Mouse (Mus musculus): ENCODE measurements around the gene Ephb6. TPM values are rescaled to one million over a fixed set of nuclear protein-coding genes. Genes with fewer than 3 reads are reported as not detected.
"Not testable (repeated sequence)": the region's sequence is repeated elsewhere in the genome, so short reads cannot be mapped to it uniquely, and the experiment has no call there.

Gene Ephb6
- 11.3 and 12.9 TPM in 2 replicates for polyA plus RNA-seq (2014; fragmentation: Nextera tagmentation; extraction: Ambion mirVana)

GRCm38 (mm10) chr6:41605061-41605793 lies at the start of gene Ephb6:
Gene Ephb6, plus strand, starts transcription at chr6:41605482.
- Histone ChIP-seq H3K27ac (ENCODE audit: low read depth) (peak within 1 kb of the TSS; percentile 89), H3K9me3 (ENCODE audit: low read depth, low read length) (no peaks in the 10 kb centered on the region), H3K4me2 (peak within 1 kb of the TSS; percentile 83), H3K27me3 (ENCODE audit: insufficient read depth, low read length) (no peaks in the 10 kb centered on the region), H3K4me1 (ENCODE audit: insufficient read depth) (no peaks in the 10 kb centered on the region), H3K9ac (peak within 1 kb of the TSS; percentile 68), H3K36me3 (ENCODE audit: insufficient read depth) (no peaks in the 10 kb centered on the region), H3K4me3 (ENCODE audit: low read depth, low read length) (peak within 1 kb of the TSS; percentile 61)
- WGBS = under 1% methylated on average over 66 of the region's 68 CpGs
- TF ChIP-seq CTCF (IDR thresholded peaks at IDR 0.05; ENCODE audit: low read depth) = no peak
- ATAC-seq (ENCODE audit: insufficient read depth) (peak; percentile 98), DNase-seq (peak; percentile 94)

- ATAC-seq (ENCODE audit: insufficient read depth) (no peak), DNase-seq (peak; percentile 38)
- no peak overlapping the region for H3K4me3 ChIP-seq (ENCODE audit: low read depth, low read length)
- peak; percentile 42 for TF ChIP-seq CTCF (IDR thresholded peaks at IDR 0.05; ENCODE audit: low read depth)
- no peak overlapping the region for H3K27ac ChIP-seq (ENCODE audit: low read depth)
- no peak overlapping the region for H3K9ac ChIP-seq
- H3K9me3 ChIP-seq (ENCODE audit: low read depth, low read length) = no peaks in the 10 kb centered on the region
- no peaks in the 10 kb centered on the region for H3K36me3 ChIP-seq (ENCODE audit: insufficient read depth)
- no peaks in the 10 kb centered on the region for H3K4me1 ChIP-seq (ENCODE audit: insufficient read depth)
- no peaks in the 10 kb centered on the region for H3K27me3 ChIP-seq (ENCODE audit: insufficient read depth, low read length)
- H3K4me2 ChIP-seq = no peak overlapping the region
These were observed 48.9 kb upstream of the Ephb6 start for GRCm38 (mm10) chr6:41556389-41556788.

- no peak for TF ChIP-seq CTCF (IDR thresholded peaks at IDR 0.05; ENCODE audit: low read depth)
- WGBS = 75% methylated on average over 5 of the region's 5 CpGs
- H3K36me3 ChIP-seq (ENCODE audit: insufficient read depth) = no peaks in the 10 kb centered on the region
- no peak overlapping the region for H3K4me2 ChIP-seq
- no peak for ATAC-seq (ENCODE audit: insufficient read depth)
- H3K27ac ChIP-seq (ENCODE audit: low read depth) = no peak overlapping the region
- no peaks in the 10 kb centered on the region for H3K9me3 ChIP-seq (ENCODE audit: low read depth, low read length)
- no peak overlapping the region for H3K4me3 ChIP-seq (ENCODE audit: low read depth, low read length)
- no peak for DNase-seq
- no peaks in the 10 kb centered on the region for H3K4me1 ChIP-seq (ENCODE audit: insufficient read depth)
- no peak overlapping the region for H3K9ac ChIP-seq
- no peaks in the 10 kb centered on the region for H3K27me3 ChIP-seq (ENCODE audit: insufficient read depth, low read length)
These were observed 47.8 kb upstream of the Ephb6 start for GRCm38 (mm10) chr6:41557468-41557867.

GRCm38 (mm10) chr6:41558271-41558670 lies 47.0 kb upstream of the Ephb6 start:
- H3K9me3 ChIP-seq (ENCODE audit: low read depth, low read length) = no peaks in the 10 kb centered on the region
- no peak overlapping the region for H3K4me2 ChIP-seq
- no peaks in the 10 kb centered on the region for H3K4me1 ChIP-seq (ENCODE audit: insufficient read depth)
- 44% methylated on average over 2 of the region's 2 CpGs for WGBS
- no peak overlapping the region for H3K27ac ChIP-seq (ENCODE audit: low read depth)
- no peaks in the 10 kb centered on the region for H3K27me3 ChIP-seq (ENCODE audit: insufficient read depth, low read length)
- H3K36me3 ChIP-seq (ENCODE audit: insufficient read depth) = no peaks in the 10 kb centered on the region
- H3K4me3 ChIP-seq (ENCODE audit: low read depth, low read length) = no peak overlapping the region
- no peak for TF ChIP-seq CTCF (IDR thresholded peaks at IDR 0.05; ENCODE audit: low read depth)
- no peak overlapping the region for H3K9ac ChIP-seq
- DNase-seq (no peak), ATAC-seq (ENCODE audit: insufficient read depth) (no peak)

- H3K36me3 ChIP-seq (ENCODE audit: insufficient read depth) = no peaks in the 10 kb centered on the region
- H3K27ac ChIP-seq (ENCODE audit: low read depth) = no peak overlapping the region
- no peak overlapping the region for H3K9ac ChIP-seq
- H3K4me2 ChIP-seq = no peak overlapping the region
- TF ChIP-seq CTCF (IDR thresholded peaks at IDR 0.05; ENCODE audit: low read depth) = no peak
- H3K4me3 ChIP-seq (ENCODE audit: low read depth, low read length) = no peak overlapping the region
- H3K9me3 ChIP-seq (ENCODE audit: low read depth, low read length) = no peaks in the 10 kb centered on the region
- DNase-seq (no peak), ATAC-seq (ENCODE audit: insufficient read depth) (no peak)
- no peaks in the 10 kb centered on the region for H3K4me1 ChIP-seq (ENCODE audit: insufficient read depth)
- WGBS = 52% methylated on average over 3 of the region's 3 CpGs
- H3K27me3 ChIP-seq (ENCODE audit: insufficient read depth, low read length) = no peaks in the 10 kb centered on the region
These were observed 46.0 kb upstream of the Ephb6 start for GRCm38 (mm10) chr6:41559331-41559730.

- no peak for DNase-seq
- Histone ChIP-seq H3K9ac (no peak overlapping the region), H3K36me3 (ENCODE audit: insufficient read depth) (no peaks in the 10 kb centered on the region), H3K4me2 (no peak overlapping the region), H3K4me1 (ENCODE audit: insufficient read depth) (no peaks in the 10 kb centered on the region), H3K4me3 (ENCODE audit: low read depth, low read length) (no peak overlapping the region), H3K27me3 (ENCODE audit: insufficient read depth, low read length) (no peaks in the 10 kb centered on the region), H3K9me3 (ENCODE audit: low read depth, low read length) (no peaks in the 10 kb centered on the region), H3K27ac (ENCODE audit: low read depth) (no peak overlapping the region)
- WGBS = 71% methylated on average over 2 of the region's 2 CpGs
- TF ChIP-seq CTCF (IDR thresholded peaks at IDR 0.05; ENCODE audit: low read depth) = no peak
- no peak for ATAC-seq (ENCODE audit: insufficient read depth)
These were observed 45.0 kb upstream of the Ephb6 start for GRCm38 (mm10) chr6:41560273-41560672.

GRCm38 (mm10) chr6:41562598-41562997 lies 42.7 kb upstream of the Ephb6 start:
- DNase-seq = no peak
- H3K27ac ChIP-seq (ENCODE audit: low read depth) = no peak overlapping the region
- no peak for ATAC-seq (ENCODE audit: insufficient read depth)
- H3K9me3 ChIP-seq (ENCODE audit: low read depth, low read length) = no peaks in the 10 kb centered on the region
- no peaks in the 10 kb centered on the region for H3K36me3 ChIP-seq (ENCODE audit: insufficient read depth)
- TF ChIP-seq CTCF (IDR thresholded peaks at IDR 0.05; ENCODE audit: low read depth) = no peak
- WGBS = 85% methylated on average over 4 of the region's 4 CpGs
- no peaks in the 10 kb centered on the region for H3K4me1 ChIP-seq (ENCODE audit: insufficient read depth)
- H3K27me3 ChIP-seq (ENCODE audit: insufficient read depth, low read length) = no peaks in the 10 kb centered on the region
- no peak overlapping the region for H3K9ac ChIP-seq
- 0 out of 2 replicates have a peak overlapping the region, but pooled peaks have one; percentile 5 for H3K4me3 ChIP-seq (ENCODE audit: low read depth, low read length)
- peak overlapping the region; percentile 42 for H3K4me2 ChIP-seq

GRCm38 (mm10) chr6:41563104-41563951 lies 42.0 kb upstream of the Ephb6 start:
- 22% methylated on average over 4 of the region's 23 CpGs for WGBS

More at GRCm38 (mm10) chr6:41563104-41563951, 42.0 kb upstream of the Ephb6 start:
- DNase-seq = peak; percentile 36
- peak overlapping the region; percentile 42 for H3K4me2 ChIP-seq
- H3K4me1 ChIP-seq (ENCODE audit: insufficient read depth); H3K9me3 ChIP-seq (ENCODE audit: low read depth, low read length); H3K27me3 ChIP-seq (ENCODE audit: insufficient read depth, low read length); H3K27ac ChIP-seq (ENCODE audit: low read depth); H3K9ac ChIP-seq; H3K4me3 ChIP-seq (ENCODE audit: low read depth, low read length); H3K36me3 ChIP-seq (ENCODE audit: insufficient read depth): not testable (repeated sequence)
- ATAC-seq (ENCODE audit: insufficient read depth) = peak; percentile 52; the same call in 1 of the 2 replicates
